Comparison of ENCODE assay signal across 20 mouse cellular contexts in the genomic region with DNA sequence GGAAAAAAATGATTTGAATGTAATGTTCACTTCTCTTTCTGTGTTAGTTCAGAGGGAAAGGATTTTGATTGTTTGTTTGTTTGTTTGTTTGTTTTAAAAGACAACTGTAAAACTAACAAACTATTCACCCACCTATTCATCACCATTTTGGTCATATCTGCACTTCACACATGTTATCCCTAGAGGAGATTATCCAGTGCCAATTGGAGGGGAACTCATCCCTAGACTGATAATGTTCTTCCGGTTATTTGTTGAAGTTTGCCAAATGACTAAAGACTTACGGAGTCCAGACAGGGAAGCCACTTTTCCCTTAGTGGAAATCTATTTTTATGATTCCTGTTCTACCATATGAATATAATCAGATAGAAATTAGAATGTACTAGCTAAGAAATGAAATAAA.
DNase-seq lines count a peak whose midpoint lies in the region; ATAC-seq and TF ChIP-seq lines count a peak whose summit lies in the region.
"Had no signal": no experiment of that assay in that cellular context is flagged by ENCODE, and none has a peak within 500 bp of the region (broad histone marks: within the 10 kb centered on the region; RNA-seq: fewer than 3 reads in every experiment).

No protein-coding gene starts in this region.

- no peak overlapping the region for H3K4me2 ChIP-seq in midbrain, postnatal 0 days (ENCODE audit: low read depth, low read length, poor library complexity, severe bottlenecking)

- H3K9me3 ChIP-seq in midbrain, postnatal 0 days (ENCODE audit: low read length), result no peaks in the 10 kb centered on the region
- no peaks in the 10 kb centered on the region for H3K9me3 ChIP-seq in midbrain, embryonic 10.5 days (replicated peaks)

- DNase-seq in cerebellum, adult 9-10 months, result peak; percentile 48
- DNase-seq in cerebellum, postnatal 4 days (ENCODE audit: low spot score in 2 of 2), result no peak
- DNase-seq in cerebellum, postnatal 10 days, result peak; percentile 37 to 57
- DNase-seq in cerebellum, postnatal 25 days, result no peak
- DNase-seq in midbrain, postnatal 0 days (ENCODE audit: low spot score), result peak; percentile 15
- DNase-seq in midbrain, embryonic 10.5 days (ENCODE audit: low spot score), result no peak
- DNase-seq in brain, adult 2 months (ENCODE audit: low read depth, low spot score), result peak; percentile 38
- no peak for DNase-seq in layer of hippocampus, postnatal 10 days (ENCODE audit: low spot score in 2 of 2)
- DNase-seq: adrenal gland, adult 2 months; adrenal gland, adult 8-10 months; adrenal gland, postnatal 10 days; adrenal gland, postnatal 14 days; adrenal gland, postnatal 25 days; adrenal gland, postnatal 36 days; B cell, adult 2 months had no signal

- H3K4me3 ChIP-seq in midbrain, postnatal 0 days (ENCODE audit: low read depth, low read length), result no peak overlapping the region
- no peak overlapping the region for H3K4me3 ChIP-seq in midbrain, embryonic 10.5 days

- H3K4me1 ChIP-seq in midbrain, postnatal 0 days (ENCODE audit: insufficient read depth, low read length), result no peaks in the 10 kb centered on the region
- H3K4me1 ChIP-seq in midbrain, embryonic 10.5 days, result no peaks in the 10 kb centered on the region

- H3K36me3 ChIP-seq in midbrain, postnatal 0 days (ENCODE audit: insufficient read depth, low read length), result no peaks in the 10 kb centered on the region
- H3K36me3 ChIP-seq in midbrain, embryonic 10.5 days, result no peaks in the 10 kb centered on the region
- H3K36me3 ChIP-seq: G1E had no signal

- no peak overlapping the region for H3K27ac ChIP-seq in midbrain, postnatal 0 days (ENCODE audit: low read depth, low read length)
- H3K27ac ChIP-seq in midbrain, embryonic 10.5 days (replicated peaks), result no peak overlapping the region

- TF ChIP-seq CTCF in midbrain, postnatal 0 days (IDR thresholded peaks at IDR 0.05), result no peak

- no peak overlapping the region for H3K9ac ChIP-seq in midbrain, postnatal 0 days (replicated peaks; ENCODE audit: low read length, poor library complexity, severe bottlenecking)

- no peak for ATAC-seq in midbrain, postnatal 0 days (ENCODE audit: low FRiP score)
- ATAC-seq: activated CD4-positive, CD25-positive, alpha-beta regulatory T cell, adult 4 months; CD4-positive, CD25-positive, alpha-beta regulatory T cell, adult 4 months; Patski had no signal

- no peaks in the 10 kb centered on the region for H3K27me3 ChIP-seq in midbrain, postnatal 0 days (ENCODE audit: insufficient read depth, low read length)
- H3K27me3 ChIP-seq in midbrain, embryonic 10.5 days (ENCODE audit: low read depth, poor library complexity, severe bottlenecking), result no peaks in the 10 kb centered on the region
- H3K27me3 ChIP-seq: CH12.LX had no signal

- whole genome bisulfite sequencing in midbrain, postnatal 0 days, result 87% methylated on average over 2 of the region's 2 CpGs
- WGBS in midbrain, embryonic 10.5 days, result 95% methylated on average over 2 of the region's 2 CpGs

Comparison
In these comparisons a context has a peak if more than half of its experiments do, and no peak if none do; other contexts are left out.
1. DNase-seq: peak in cerebellum, adult 9-10 months (single experiment), cerebellum, postnatal 10 days (2 of 2), midbrain, postnatal 0 days (single experiment) and brain, adult 2 months (single experiment); none in cerebellum, postnatal 4 days (0 of 2), cerebellum, postnatal 25 days (0 of 2), midbrain, embryonic 10.5 days (single experiment) and layer of hippocampus, postnatal 10 days (0 of 2).